Mouse (Mus musculus) brain, embryonic 14.5 days (tissue): ENCODE results near the gene Selp.

Experiments used
- CTCF ChIP-seq: fragments of 200-500 bp; IDR thresholded peaks from 2 replicates; pipeline ENCODE4 v1.5.1; 2012; ENCODE audit warnings: inconsistent platforms, mild to moderate bottlenecking, moderate library complexity, borderline replicate concordance; ENCODE audit not compliant: insufficient read depth, insufficient read length; ENCODE audit errors: extremely low read depth
- POLR2A ChIP-seq: fragments of 200-500 bp; IDR thresholded peaks from 2 replicates; pipeline ENCODE4 v1.6.1; 2012; ENCODE audit warnings: mild to moderate bottlenecking, inconsistent platforms, borderline replicate concordance; ENCODE audit not compliant: poor library complexity, insufficient read depth, insufficient read length, severe bottlenecking; ENCODE audit errors: extremely low read depth

- TF ChIP-seq CTCF (no peak), POLR2A (no peak)
These were observed 47.7 kb downstream of the Selp start for GRCm38 (mm10) chr1:164162745-164163144.
